Mouse (Mus musculus): ENCODE results near the gene Hivep2. TPM values are rescaled to one million over a fixed set of nuclear protein-coding genes. Genes with fewer than 3 reads are reported as not detected.

Gene Hivep2
- total RNA-seq, 2 experiments from 2014 or later, result 250 to 277 TPM

- intact Hi-C loops (cut with DNase I), result loop anchor here (5.0 kb wide), 3 partner anchors 58 to 263 kb away; no protein-coding TSS in a partner anchor
- DNase-seq (ENCODE audit: low spot score in 2 of 2), result no peak
Observed at GRCm38 (mm10) chr10:14059581-14059980, 93.7 kb downstream of the Hivep2 start.

- peak in 1 of 2 experiments; percentile 85 for DNase-seq (ENCODE audit: low spot score in 2 of 2)
Observed at GRCm38 (mm10) chr10:14060302-14060701, 94.4 kb downstream of the Hivep2 start.

DNA sequence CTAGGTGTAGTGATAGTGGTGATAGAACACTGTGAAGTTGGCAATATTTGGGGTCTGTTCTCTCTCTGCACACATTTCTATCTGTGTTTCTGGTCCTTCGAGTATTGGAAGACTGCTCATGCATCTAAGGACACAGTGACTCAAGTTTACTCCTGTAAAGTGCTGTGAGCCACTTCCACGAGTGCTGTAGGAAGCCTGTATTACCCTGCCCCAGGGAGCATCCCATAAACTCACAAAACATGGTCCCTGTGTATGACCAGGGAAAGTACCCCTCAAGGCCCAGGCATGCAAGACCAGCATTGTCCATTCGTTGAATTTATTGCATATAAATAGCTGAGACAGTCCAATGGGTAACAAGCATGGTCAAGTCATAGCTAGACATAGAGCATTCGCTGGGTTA, 97.4 kb downstream of the Hivep2 start:
- intact Hi-C loops (cut with DNase I), result no loop called here
- DNase-seq (ENCODE audit: low spot score in 2 of 2), result no peak

More at GRCm38 (mm10) chr10:14060302-14060701, 94.4 kb downstream of the Hivep2 start:
- intact Hi-C loops (cut with DNase I), result loop anchor here (1.0 kb wide), 1 partner anchor 150 kb away; no protein-coding TSS in a partner anchor

DNA sequence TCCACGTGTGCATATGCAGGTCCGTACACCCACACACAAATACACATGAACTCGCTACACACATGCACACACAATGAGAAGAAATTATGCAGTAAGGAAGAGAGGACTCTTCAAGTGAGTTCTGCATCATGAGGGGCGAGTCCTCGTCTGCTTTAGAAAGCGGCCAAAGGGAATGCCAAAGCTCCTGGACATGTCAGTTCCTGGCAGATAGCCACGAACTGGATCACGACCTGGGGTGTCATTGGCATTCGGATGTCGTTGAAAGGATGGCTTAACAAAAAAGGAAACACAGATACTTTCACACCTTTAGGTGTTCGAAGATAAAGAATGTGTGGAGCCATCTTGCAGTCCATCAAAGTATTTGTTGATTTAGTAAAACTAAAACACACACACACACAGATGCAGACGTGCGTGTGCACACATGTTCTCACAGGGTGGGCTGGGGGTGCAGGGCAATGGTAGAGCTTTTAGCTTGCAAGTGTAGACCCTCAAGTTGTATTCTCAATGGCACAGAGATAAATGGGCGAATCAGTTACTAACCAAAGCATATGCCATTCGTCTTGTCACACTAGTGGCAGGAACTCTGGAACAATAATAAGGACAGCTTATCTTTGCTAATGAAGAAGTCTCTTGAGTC, 99.0 kb downstream of the Hivep2 start:
- no peak for DNase-seq (ENCODE audit: low spot score in 2 of 2)
- intact Hi-C loops (cut with DNase I), result no loop called here

DNA sequence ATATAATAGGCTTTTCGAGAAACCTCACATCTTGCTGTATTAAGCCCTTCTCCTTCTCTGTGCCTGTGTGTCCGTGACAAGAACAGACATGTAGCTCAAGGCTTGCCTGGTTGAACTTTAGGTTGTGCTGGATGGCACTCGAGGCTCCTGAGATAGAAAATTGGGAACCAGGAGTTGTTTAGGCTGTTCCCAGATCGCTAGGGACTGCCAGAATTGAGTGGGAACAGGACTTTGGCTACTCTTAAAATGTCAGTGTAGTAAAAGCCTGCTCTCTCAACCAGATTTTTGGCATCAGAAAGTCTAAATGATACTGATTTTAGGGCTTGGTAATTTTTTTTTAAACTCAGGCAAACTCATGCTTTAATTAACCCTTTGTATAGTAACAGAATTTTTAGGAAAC, 101.9 kb downstream of the Hivep2 start:
- intact Hi-C loops (cut with DNase I), result no loop called here
- no peak for DNase-seq (ENCODE audit: low spot score in 2 of 2)

DNA sequence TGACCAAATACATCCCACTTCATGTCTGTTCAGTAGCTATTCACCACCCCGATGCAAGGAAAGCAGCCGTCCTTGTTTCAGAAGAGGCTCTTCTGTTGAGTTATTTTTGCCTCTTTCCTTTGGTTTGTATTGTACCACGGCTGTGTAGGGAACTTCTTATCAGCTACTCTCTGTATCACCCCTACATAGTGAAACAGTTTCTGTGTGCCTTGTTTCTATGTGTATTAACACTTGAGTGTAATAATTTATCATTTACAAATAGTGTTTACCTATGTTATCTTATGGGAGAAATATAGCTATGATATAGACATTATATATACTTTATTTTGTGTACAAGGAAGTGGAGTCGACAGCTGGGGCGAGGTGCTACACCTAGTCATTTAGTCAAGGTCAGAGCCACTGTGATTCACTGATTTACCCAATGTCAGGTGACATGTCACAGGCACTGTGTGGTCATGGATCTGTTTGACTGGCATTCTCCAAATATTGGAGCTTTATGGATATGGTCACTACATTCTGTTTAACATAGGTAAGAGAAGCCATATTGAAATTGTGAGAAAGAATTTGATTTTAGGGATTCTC, 104.7 kb downstream of the Hivep2 start:
- no peak for DNase-seq (ENCODE audit: low spot score in 2 of 2)
- intact Hi-C loops (cut with DNase I), result no loop called here

DNA sequence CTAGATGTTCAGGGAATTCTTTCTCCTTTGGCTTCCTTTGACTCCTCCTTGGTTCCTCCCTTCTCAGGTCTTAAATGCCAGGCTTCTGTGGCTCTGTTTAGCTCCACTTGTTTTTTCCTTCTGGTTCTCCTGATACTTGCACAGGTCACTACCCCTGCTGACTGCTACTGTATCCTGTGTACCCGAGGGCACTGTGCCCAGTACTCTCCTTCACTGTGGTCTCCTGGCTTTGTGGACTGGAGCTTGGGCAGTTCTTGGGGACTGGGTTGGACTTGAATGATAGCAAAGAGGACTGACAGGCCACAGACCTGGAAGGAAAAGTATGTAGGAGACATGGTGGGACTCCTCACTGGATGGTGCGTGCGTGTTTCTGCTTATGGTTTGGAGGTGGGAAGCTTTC, 106.6 kb downstream of the Hivep2 start:
- intact Hi-C loops (cut with DNase I), result no loop called here
- DNase-seq (ENCODE audit: low spot score in 2 of 2), result no peak

DNA sequence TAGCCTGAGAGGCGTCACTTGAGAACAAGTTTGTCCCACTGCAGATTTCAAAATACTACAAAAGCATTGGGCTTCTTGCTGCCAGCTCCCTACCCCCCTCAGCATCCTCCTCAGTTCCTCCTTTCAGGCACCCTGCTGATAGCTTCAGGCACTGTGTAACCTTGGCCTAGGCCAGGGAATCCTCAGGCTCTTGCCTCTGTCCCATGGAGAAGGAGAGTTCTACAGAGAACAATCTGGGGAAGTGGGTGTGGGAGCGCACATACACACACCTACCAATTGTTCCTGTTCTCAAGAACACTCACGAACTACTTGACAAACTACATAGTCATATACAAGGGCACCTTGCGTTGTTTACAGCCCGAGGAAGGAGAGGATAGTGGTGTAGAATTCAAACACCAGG, 109.9 kb downstream of the Hivep2 start:
- DNase-seq (ENCODE audit: low spot score in 2 of 2), result no peak
- intact Hi-C loops (cut with DNase I), result no loop called here

- DNase-seq (ENCODE audit: low spot score in 2 of 2), result no peak
- intact Hi-C loops (cut with DNase I), result no loop called here
Observed at GRCm38 (mm10) chr10:14076880-14077279, 111.0 kb downstream of the Hivep2 start.

DNA sequence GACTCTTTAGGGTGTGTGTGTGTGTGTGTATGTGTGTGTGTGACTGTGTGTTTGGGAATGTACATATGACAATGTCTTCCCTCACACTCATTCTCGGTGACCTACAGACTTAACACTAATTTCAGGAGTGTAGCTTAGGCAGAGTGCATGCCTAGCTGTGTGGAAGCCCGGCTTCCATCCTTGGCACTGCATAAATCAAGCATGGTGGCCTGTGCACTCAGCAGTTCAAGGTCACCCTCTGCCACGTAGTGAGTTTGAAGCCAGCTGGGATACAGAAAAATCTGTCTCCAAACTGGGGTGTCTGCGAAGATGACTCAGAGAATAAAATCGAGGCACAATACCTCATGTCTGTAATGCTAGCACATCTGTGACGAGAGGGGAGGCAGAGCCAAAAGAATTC, 115.0 kb downstream of the Hivep2 start:
- DNase-seq (ENCODE audit: low spot score in 2 of 2), result peak in 1 of 2 experiments; percentile 49
- intact Hi-C loops (cut with DNase I), result no loop called here

- DNase-seq (ENCODE audit: low spot score in 2 of 2), result no peak
- intact Hi-C loops (cut with DNase I), result no loop called here
Observed at GRCm38 (mm10) chr10:14081824-14082223, 115.9 kb downstream of the Hivep2 start.

- intact Hi-C loops (cut with DNase I), result no loop called here
Observed at GRCm38 (mm10) chr10:14082275-14082674, 116.4 kb downstream of the Hivep2 start.

DNA sequence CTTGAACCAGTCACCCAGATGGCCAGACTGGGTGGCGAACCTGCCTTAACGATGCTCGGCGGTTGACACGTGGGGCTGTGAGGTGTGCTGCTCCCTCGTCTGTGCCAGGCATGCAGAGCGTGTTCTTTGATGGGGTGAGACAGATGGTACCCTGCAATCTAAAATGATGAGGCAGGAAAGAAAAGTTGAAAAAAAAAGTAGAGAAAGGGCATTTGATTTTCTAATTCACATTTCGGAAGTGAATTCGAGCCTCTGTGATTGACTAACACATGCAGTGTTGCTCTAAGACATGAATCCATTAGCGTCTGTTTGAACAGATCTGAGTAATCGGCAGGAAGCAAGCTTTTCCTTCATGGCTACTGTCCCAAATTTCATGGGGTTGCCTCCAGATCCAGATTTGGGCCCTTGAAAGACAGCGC, 119.4 kb downstream of the Hivep2 start:
- no peak for DNase-seq (ENCODE audit: low spot score in 2 of 2)
- intact Hi-C loops (cut with DNase I), result no loop called here

More at GRCm38 (mm10) chr10:14082275-14082674, 116.4 kb downstream of the Hivep2 start:
- DNase-seq (ENCODE audit: low spot score in 2 of 2), result no peak

DNA sequence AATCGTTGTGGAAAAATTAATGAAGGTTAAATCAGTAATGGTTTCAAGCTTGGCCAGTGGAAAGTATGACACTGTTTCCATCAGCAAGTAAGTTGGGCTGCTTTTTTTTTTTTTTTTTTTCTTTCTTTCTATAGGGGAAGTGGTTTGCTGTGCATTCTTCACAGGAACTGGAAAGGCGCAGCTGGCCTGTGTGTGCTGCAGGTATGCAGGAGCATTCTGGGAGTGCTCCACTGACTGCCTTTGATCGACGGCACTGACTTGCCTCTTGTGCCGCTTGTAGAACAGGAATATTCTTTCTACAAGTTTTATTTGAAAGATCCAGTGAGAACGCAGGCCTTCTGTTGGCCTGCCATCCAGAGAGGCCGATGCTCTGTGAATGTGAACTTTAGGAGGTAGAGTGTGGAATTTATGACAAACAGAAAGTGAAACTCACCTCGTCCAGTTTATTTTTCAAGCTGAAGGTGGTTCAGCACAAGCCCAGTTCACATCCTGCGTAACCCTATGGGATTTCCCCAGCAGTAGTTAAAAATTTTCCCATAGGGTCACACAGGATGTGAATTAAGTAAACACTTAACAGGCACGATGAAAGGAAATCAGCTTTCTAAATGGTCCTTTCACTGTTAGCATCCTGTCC, 120.1 kb downstream of the Hivep2 start:
- intact Hi-C loops (cut with DNase I), result no loop called here

DNA sequence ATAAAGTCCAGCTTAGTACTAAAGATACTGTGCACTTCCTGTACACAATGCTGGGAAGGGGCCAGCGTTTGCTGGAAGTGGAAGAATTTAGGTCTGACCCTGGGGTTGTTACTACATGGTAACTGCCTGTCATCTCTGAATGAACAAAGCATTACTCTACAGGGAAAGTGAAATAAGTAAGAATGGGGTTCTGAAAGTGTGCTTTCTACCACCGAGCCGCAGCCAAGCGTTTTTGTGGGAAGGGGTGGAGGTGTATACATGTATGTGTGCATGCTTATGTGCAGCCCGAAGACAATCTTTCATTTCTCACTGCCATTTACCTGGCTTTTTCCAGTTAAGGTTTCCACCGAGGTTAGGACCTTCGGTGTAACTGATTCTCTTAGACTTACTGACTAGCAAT, 121.4 kb downstream of the Hivep2 start:
- intact Hi-C loops (cut with DNase I), result no loop called here
- no peak for DNase-seq (ENCODE audit: low spot score in 2 of 2)

More for the DNA sequence above, 120.1 kb downstream of the Hivep2 start:
- DNase-seq (ENCODE audit: low spot score in 2 of 2), result no peak

- no peak for DNase-seq (ENCODE audit: low spot score in 2 of 2)
- intact Hi-C loops (cut with DNase I), result no loop called here
Observed at GRCm38 (mm10) chr10:14089488-14089887, 123.6 kb downstream of the Hivep2 start.

- intact Hi-C loops (cut with DNase I), result no loop called here
- no peak for DNase-seq (ENCODE audit: low spot score in 2 of 2)
Observed at GRCm38 (mm10) chr10:14094033-14094432, 128.2 kb downstream of the Hivep2 start.

DNA sequence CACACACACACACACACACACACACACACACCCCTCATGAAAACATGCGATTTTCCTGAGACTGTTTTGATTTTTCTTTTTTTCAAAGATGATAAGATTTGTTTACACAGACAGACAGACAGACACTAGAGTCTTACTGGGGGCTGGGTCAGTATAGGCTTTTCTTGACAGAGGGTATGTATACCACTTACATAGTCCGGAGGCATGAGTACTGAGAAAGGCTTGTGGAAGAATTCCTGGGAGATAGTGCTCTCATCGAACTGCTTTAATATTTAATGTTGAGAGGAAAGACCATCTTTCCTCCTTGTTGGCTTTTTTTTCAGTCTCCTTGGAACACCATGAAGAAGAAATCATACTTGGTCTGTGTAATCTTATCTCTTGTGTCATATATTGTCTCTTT, 130.2 kb downstream of the Hivep2 start:
- DNase-seq (ENCODE audit: low spot score in 2 of 2), result no peak
- intact Hi-C loops (cut with DNase I), result no loop called here

GRCm38 (mm10) chr10:14099182-14099581, 133.3 kb downstream of the Hivep2 start:
- DNase-seq (ENCODE audit: low spot score in 2 of 2), result peak in 1 of 2 experiments; percentile 44
- intact Hi-C loops (cut with DNase I), result no loop called here

DNA sequence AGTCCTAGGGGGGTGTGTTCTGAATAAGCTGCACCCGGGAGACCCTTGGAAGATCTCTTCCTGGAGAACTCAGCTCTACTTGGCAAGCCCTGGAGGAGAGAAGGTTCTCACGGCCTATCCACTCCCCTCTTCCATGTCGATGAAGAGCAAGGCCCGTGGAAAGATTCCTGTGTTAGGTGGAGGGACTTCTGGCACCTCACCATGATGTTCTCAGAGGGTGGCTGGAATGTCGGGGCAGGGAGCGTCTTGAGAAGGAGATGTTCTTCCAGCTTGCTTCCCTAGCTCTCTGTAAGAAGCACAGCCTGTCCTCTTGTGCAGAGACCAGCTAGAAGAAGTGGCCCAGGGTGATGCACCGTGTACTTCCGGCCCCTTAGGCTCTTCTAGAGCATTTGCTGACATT, 134.2 kb downstream of the Hivep2 start:
- intact Hi-C loops (cut with DNase I), result no loop called here
- no peak for DNase-seq (ENCODE audit: low spot score in 2 of 2)

DNA sequence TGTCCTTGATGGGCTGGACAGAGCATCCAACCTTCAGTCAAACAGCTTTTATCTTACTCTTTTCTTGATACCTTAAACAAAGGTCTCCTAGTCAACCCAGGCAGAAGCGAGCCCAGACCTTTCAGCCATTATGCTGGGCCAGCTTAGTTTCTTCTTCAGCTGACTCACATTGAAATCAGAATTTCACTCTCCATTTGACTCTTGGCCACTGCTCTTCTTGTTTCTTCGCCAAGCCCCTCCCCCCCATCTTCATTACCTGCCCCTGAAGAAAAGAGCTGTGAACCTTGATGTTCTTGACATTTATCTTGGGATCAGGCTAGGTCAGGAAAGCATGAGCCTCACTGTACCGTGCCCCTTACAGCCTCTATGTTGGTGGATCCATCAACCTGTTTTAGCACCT, 135.0 kb downstream of the Hivep2 start:
- DNase-seq (ENCODE audit: low spot score in 2 of 2), result no peak

More for the DNA sequence above, 135.0 kb downstream of the Hivep2 start:
- intact Hi-C loops (cut with DNase I), result no loop called here

Data from left cerebral cortex, postnatal 25 days (tissue).